Mouse (Mus musculus) heart, embryonic 16.5 days (tissue): ENCODE data around the gene Cdk8. TPM values are rescaled to one million over a fixed set of nuclear protein-coding genes. Genes with fewer than 3 reads are reported as not detected.

Experiments
- ATAC-seq: fragments of 200-750 bp; cut with Nextera tagmentation; replicated peaks from 2 replicates; pipeline ENCODE4 v1.8.0; 2017; ENCODE audit warnings: moderate number of reproducible peaks; ENCODE audit not compliant: insufficient read depth, low FRiP score; ENCODE audit errors: extremely low read depth
- H3K27ac ChIP-seq: fragments of 300-500 bp; sonication (generic); 2 replicates; pipeline ENCODE4 v1.5.1; 2014; ENCODE audit warnings: mild to moderate bottlenecking, low read length, control low read depth, moderate library complexity
- H3K27me3 ChIP-seq: fragments of 300-500 bp; sonication (generic); 2 replicates; pipeline ENCODE4 v1.6.1; 2014; ENCODE audit warnings: low read length, mixed read lengths; ENCODE audit not compliant: control insufficient read depth, insufficient read depth
- H3K36me3 ChIP-seq: fragments of 300-500 bp; sonication (generic); 2 replicates; pipeline ENCODE4 v1.6.1; 2014; ENCODE audit not compliant: control insufficient read depth, insufficient read depth
- H3K4me1 ChIP-seq: fragments of 300-500 bp; sonication (generic); 2 replicates; pipeline ENCODE4 v1.6.1; 2014; ENCODE audit warnings: low read length, mixed read lengths; ENCODE audit not compliant: control insufficient read depth, insufficient read depth
- H3K4me2 ChIP-seq: fragments of 300-500 bp; sonication (generic); 2 replicates; pipeline ENCODE4 v1.6.1; 2014; ENCODE audit warnings: low read depth, mild to moderate bottlenecking, control low read depth, low read length
- H3K4me3 ChIP-seq: fragments of 300-500 bp; sonication (generic); 2 replicates; pipeline ENCODE4 v1.5.1; 2014; ENCODE audit warnings: mild to moderate bottlenecking, control low read depth, low read length
- H3K9ac ChIP-seq: fragments of 300-500 bp; sonication (generic); 2 replicates; pipeline ENCODE4 v1.6.1; 2014; ENCODE audit warnings: low read length, control low read depth
- H3K9me3 ChIP-seq: fragments of 300-500 bp; sonication (generic); replicated peaks from 2 replicates; pipeline ENCODE4 v1.6.1; 2016; ENCODE audit warnings: low read length; ENCODE audit not compliant: control insufficient read depth
- whole genome bisulfite sequencing: fragments of 180-500 bp; shearing (Covaris S2); extraction: QIAGEN DNeasy Blood & Tissue Kit; methylation state at CpG from one replicate; pipeline ENCODE4 v1.1.7; 2014; 5-methylcytosine and 5-hydroxymethylcytosine counted together
- polyA plus RNA-seq: library from polyadenylated mRNA; unstranded; fragments of >200 nt; fragmentation: Nextera tagmentation; extraction: Ambion mirVana; gene quantifications from 2 replicates; pipeline ENCODE4 v1.2.1, GENCODE M21; 2015

Cdk8 gene
- polyA plus RNA-seq, 1 experiment from 2014 or later: 6.9 TPM

DNA sequence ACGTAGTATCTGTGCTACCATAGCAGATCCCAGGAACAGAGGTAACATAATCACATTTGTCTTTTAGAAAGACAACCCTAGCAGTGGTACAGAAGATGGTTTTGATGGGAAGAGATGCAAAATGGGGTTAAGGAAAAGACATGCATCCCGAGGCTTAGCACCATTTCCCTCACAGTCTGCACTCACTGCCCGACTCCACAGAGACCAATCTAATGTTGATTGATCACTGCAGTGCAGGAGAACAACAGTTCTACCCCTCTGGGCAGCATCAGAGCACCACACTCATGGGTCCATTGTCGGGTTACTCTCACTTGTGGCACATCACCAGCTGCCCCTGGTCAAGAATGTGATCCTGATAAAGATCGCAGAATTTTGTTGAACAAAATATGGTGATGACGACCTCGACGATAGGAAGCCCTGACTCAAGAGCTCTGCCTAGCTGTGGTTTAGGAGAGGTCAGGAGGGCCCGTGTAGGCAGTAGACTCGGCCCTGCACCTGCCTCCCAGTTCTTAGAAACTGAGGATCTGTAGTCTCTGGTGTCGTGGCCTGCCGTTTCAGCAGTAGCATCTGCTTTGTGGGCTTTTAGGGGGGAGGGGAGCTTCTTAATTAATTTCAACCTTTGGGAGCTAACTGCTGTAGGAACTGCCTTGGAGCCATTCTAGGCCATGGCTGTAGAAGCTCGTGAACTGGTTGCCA lies 51.0 kb downstream of the Cdk8 start:
- Histone ChIP-seq H3K36me3 (peaks cover 13% of the 10 kb centered on the region; the same call in 1 of the 2 replicates), H3K27ac (no peak overlapping the region), H3K9me3 (no peaks in the 10 kb centered on the region), H3K4me3 (no peak overlapping the region), H3K4me2 (no peak overlapping the region), H3K27me3 (no peaks in the 10 kb centered on the region), H3K4me1 (no peaks in the 10 kb centered on the region), H3K9ac (no peak overlapping the region)
- ATAC-seq: no peak
- 65% methylated on average over 13 of the region's 13 CpGs for WGBS

DNA sequence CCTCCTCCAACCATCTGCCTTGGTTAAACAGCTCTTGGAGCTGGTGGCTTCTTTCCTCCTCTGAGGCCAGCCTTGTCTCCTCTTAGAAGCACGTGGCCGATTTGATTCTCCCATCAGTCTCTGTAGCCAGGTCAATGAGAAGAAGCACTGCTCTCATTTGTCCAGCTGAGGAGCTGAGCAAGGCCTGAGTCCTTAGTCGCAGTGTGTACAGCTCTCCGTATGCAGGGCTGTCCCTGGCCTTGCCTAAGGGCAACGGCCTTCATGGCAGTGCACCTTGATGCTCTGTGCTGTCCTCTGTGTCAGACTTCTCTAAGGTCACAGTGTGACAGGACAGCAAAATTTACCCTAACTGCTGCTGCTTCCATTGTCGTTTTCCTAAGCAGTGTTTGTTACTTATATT lies 52.9 kb downstream of the Cdk8 start:
- 92% methylated on average over 6 of the region's 6 CpGs for WGBS
- H3K4me3 ChIP-seq: no peak overlapping the region
- H3K4me1 ChIP-seq: no peaks in the 10 kb centered on the region
- H3K9ac ChIP-seq: no peak overlapping the region
- no peaks in the 10 kb centered on the region for H3K27me3 ChIP-seq
- no peak overlapping the region for H3K27ac ChIP-seq
- H3K9me3 ChIP-seq: no peaks in the 10 kb centered on the region
- no peak for ATAC-seq
- no peak overlapping the region for H3K4me2 ChIP-seq
- H3K36me3 ChIP-seq: peaks cover 16% of the 10 kb centered on the region

DNA sequence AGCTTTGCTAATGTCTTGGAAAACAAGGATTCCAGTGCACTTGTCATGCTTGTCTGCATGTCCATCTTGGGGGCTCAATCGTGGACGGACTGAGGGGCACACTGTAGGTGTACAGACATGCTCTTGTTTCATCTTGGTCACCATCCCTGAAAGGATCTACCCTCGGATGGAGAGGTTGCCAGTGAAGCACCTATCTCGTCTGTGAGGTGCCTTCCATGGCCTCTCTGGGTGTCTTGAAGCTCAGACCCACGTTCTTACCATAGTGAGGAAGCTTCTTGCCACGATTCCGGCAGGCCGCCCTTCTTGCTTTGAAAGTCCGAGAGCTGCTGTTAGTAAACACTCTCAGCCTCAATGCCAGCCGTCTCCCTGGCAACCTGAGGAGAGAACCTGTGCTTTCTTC lies 56.4 kb downstream of the Cdk8 start:
- no peak overlapping the region for H3K4me3 ChIP-seq
- no peak overlapping the region for H3K27ac ChIP-seq
- H3K9me3 ChIP-seq: no peaks in the 10 kb centered on the region
- no peak overlapping the region for H3K9ac ChIP-seq
- no peaks in the 10 kb centered on the region for H3K27me3 ChIP-seq
- no peak overlapping the region for H3K4me2 ChIP-seq
- ATAC-seq: no peak
- H3K36me3 ChIP-seq: peaks cover 20% of the 10 kb centered on the region
- H3K4me1 ChIP-seq: no peaks in the 10 kb centered on the region
- WGBS: 86% methylated on average over 10 of the region's 10 CpGs

DNA sequence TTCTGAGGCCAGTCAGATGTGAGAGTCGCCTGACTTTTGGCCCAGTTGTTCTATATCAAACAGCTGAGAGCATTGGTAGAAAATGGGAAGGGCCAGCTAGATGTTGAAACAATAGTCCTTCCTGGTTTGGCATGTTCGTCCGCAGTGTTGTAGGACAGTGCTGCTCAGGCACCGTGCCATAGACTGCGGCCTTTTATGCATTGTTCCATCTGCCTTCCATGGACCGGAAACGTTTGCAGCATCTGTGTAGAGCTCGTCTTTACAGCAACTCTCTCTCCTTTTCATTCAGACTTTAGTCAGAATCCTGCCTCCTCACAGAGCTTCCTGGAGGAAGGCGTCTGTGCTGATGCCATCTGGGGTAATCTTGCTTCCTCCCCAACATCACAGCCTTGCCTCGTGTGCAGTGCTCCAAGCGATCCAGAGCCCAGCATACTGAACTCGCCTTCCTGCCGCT lies 57.0 kb downstream of the Cdk8 start:
- 80% methylated on average over 13 of the region's 13 CpGs for WGBS
- no peaks in the 10 kb centered on the region for H3K4me1 ChIP-seq
- no peak overlapping the region for H3K9ac ChIP-seq
- no peak overlapping the region for H3K4me2 ChIP-seq
- H3K9me3 ChIP-seq: no peaks in the 10 kb centered on the region
- no peak overlapping the region for H3K4me3 ChIP-seq
- peak; percentile 32; the same call in 1 of the 2 replicates for ATAC-seq
- H3K27ac ChIP-seq: no peak overlapping the region
- no peaks in the 10 kb centered on the region for H3K27me3 ChIP-seq
- peaks cover 20% of the 10 kb centered on the region for H3K36me3 ChIP-seq

DNA sequence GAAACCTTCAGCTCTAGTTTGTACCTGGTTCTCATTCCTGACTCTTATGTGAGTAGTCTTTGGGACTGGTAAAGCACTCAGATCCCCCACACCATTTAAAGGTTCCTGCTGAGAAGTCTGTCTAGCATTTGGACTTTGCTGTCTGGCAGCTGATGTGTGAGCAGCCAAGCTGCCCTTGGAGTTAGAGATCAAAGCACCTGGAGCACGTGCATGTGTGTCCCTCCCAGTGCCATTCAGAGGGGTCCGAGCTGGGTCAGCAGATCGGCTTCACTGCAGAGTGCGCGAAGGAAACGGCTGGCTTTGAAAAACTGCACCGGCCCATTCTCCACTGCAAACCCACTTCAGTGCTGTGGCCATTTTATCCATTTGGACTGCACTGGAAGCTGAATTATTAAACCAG lies 58.9 kb downstream of the Cdk8 start:
- Histone ChIP-seq H3K36me3 (peaks cover 20% of the 10 kb centered on the region), H3K9me3 (no peaks in the 10 kb centered on the region), H3K4me1 (no peaks in the 10 kb centered on the region), H3K27ac (no peak overlapping the region), H3K4me3 (no peak overlapping the region), H3K27me3 (no peaks in the 10 kb centered on the region), H3K9ac (no peak overlapping the region), H3K4me2 (no peak overlapping the region)
- 81% methylated on average over 7 of the region's 7 CpGs for WGBS
- no peak for ATAC-seq

DNA sequence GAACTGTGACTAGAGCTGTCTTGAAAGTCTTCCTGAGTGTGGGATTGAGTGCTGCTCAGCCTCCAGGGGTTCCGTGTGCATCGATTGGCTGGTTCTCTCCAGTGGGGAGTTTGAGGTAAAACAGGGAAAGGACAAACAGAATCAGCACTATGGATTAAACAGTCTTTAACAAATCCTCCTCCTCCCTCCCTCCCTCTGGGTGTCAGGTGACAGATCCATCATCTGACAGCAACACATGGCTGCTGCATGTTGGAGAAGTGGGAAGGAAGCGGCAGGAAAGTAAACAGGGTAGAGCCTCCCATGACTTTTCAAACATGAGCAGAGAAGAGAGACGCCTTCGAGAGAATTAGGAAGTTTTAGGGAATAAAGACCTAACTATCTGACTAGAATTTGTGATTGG lies 59.4 kb downstream of the Cdk8 start:
- peaks cover 20% of the 10 kb centered on the region for H3K36me3 ChIP-seq
- no peak for ATAC-seq
- 75% methylated on average over 5 of the region's 5 CpGs for WGBS

DNA sequence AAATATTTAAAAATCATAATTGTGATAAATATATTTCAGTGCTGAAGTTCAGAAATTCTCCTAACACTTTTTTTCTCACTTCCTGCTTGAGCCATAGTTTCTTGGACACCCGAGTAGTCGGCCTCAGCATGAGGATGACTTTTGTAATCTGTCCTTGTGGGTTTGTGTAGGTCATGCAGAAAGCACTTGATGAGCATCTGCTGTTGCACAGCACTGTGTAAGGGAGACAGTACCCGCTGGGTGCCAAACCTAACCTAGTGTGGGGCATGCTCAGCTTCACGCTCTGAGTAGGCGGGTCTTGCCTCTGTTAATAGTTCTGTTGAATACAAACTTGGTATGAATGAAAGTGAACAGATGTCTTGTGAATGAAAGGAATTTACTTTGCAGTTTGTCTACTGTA lies 60.5 kb downstream of the Cdk8 start:
- Histone ChIP-seq H3K4me3 (no peak overlapping the region), H3K9me3 (no peaks in the 10 kb centered on the region), H3K4me1 (no peaks in the 10 kb centered on the region), H3K27me3 (no peaks in the 10 kb centered on the region), H3K9ac (no peak overlapping the region), H3K36me3 (peaks cover 21% of the 10 kb centered on the region), H3K27ac (no peak overlapping the region), H3K4me2 (no peak overlapping the region)
- 83% methylated on average over 5 of the region's 5 CpGs for WGBS
- ATAC-seq: no peak

More for the DNA sequence above, 59.4 kb downstream of the Cdk8 start:
- no peak overlapping the region for H3K27ac ChIP-seq
- no peak overlapping the region for H3K4me3 ChIP-seq
- H3K27me3 ChIP-seq: no peaks in the 10 kb centered on the region
- H3K9me3 ChIP-seq: no peaks in the 10 kb centered on the region
- H3K4me2 ChIP-seq: no peak overlapping the region
- no peaks in the 10 kb centered on the region for H3K4me1 ChIP-seq
- no peak overlapping the region for H3K9ac ChIP-seq

DNA sequence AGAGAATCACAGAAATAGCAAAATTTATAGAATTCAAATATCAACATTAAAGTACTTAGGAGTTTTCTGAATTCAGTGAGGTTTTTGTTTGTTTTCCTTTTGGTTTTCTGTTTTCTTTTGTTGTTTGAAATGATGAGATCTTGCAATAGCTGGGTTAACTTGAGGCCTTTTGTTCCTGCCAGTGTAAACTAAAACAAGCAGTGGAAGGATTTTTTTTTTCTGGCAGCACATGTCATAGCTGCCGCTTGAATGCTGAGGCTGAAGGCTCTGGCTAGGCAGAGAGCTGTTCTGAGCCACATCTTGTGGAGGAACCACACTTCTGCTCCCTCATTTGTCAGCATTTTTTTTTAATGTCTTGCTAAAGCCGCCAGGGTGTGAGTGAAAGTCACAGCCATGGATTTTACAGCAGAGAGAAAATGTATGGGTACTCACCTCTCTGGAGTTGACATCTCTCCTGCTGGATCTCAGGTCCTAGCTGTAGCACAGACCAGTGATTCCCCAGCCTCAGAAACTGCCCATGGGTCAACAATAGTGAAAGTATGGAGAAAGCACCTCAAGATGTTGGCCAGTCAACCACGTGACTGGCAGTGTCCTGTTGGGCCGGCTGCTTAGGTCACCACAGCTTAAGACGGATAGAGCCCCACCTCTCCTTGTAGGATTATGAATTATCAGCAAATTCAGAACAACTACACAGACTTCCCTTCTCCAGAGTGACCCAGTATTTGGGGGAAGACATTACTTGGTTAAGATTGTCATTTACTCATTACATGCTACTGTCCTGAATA lies 62.1 kb downstream of the Cdk8 start:
- Histone ChIP-seq H3K4me1 (no peaks in the 10 kb centered on the region), H3K9me3 (no peaks in the 10 kb centered on the region), H3K36me3 (peaks cover 21% of the 10 kb centered on the region), H3K27ac (no peak overlapping the region), H3K27me3 (no peaks in the 10 kb centered on the region), H3K9ac (no peak overlapping the region), H3K4me3 (no peak overlapping the region), H3K4me2 (no peak overlapping the region)
- ATAC-seq: no peak
- 78% methylated on average over 5 of the region's 5 CpGs for WGBS
